Mouse (Mus musculus) erythroblast, embryonic 14.5 days (primary cell): ENCODE measurements around the gene Aldh16a1. TPM values are rescaled to one million over a fixed set of nuclear protein-coding genes. Genes with fewer than 3 reads are reported as not detected.
"Not testable (repeated sequence)": the region's sequence is repeated elsewhere in the genome, so short reads cannot be mapped to it uniquely, and the experiment has no call there.

ENCODE experiments used
- H3K27me3 ChIP-seq: 2 replicates; pipeline ENCODE4 v1.6.1; 2012; ENCODE audit warnings: inconsistent platforms; ENCODE audit not compliant: control insufficient read depth
- H3K36me3 ChIP-seq: 2 replicates; pipeline ENCODE4 v1.6.1; 2012; ENCODE audit warnings: mild to moderate bottlenecking, inconsistent platforms; ENCODE audit not compliant: control insufficient read depth
- H3K4me1 ChIP-seq: 2 replicates; pipeline ENCODE4 v1.6.1; 2012; ENCODE audit warnings: inconsistent platforms; ENCODE audit not compliant: control insufficient read depth
- H3K4me3 ChIP-seq: replicated peaks from 2 replicates; pipeline ENCODE3; 2012; ENCODE audit warnings: moderate library complexity, mild to moderate bottlenecking, inconsistent platforms
- H3K9me3 ChIP-seq: 2 replicates; pipeline ENCODE4 v1.6.1; 2012; ENCODE audit warnings: low read length, inconsistent platforms, mixed read lengths; ENCODE audit not compliant: control insufficient read depth
- GATA1 ChIP-seq: IDR thresholded peaks from 2 replicates; pipeline ENCODE4 v1.6.1; 2012; ENCODE audit warnings: low read length, inconsistent platforms, mixed read lengths
- TAL1 ChIP-seq: IDR thresholded peaks from 3 replicates; pipeline ENCODE4 v1.6.1; 2012; ENCODE audit warnings: low read length, inconsistent platforms, mixed read lengths
- polyA plus RNA-seq: library from polyadenylated mRNA; stranded (reverse); fragments of >175 nt; gene quantifications from 2 replicates; pipeline ENCODE4 v1.2.3, GENCODE M21; 2012

Gene Aldh16a1
- polyA plus RNA-seq, 1 experiment, result 16.3 TPM

DNA sequence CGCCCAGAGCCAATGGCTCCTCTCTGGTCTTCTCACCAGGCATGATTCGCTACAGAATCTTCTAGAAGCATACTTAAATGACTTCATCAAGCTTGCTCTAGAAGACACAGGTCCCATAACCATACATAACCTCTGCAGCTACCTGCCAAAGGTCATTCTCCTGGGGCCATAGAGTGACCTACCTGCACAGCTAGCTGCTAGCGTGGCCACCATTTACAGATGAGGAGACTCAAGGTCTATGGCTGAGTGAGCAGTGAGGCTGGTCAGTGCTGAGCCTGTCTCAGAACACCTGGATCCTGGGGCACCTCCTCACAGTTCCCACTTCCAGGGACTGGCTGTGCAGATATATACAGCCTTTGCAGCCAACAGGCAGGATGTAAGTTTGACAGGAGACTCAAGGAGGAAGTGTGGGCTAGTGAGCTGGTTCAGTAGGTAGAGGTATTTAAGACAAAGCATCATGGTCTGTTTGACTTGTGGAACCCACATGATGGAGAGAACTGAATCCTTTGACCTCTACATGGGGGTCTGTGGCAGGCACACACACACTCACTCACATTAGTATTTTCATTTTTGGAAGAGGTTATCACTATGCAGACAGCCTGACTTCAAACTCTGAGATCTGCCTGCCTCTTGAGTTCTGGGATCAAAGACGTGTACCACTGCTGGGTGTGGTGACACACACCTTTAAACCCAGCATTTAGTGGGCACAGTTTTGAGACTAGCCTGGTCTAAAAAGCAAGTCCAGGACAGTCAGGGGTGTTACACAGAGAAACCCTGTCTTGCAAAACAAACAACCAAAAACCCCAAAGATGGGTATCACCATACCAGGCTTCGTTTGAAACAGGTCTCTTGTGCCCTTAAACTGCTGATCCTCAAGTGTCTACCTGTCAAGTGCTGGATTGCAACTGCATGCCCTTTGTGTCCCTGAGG is 34.3 kb downstream of the Aldh16a1 start:
- peaks cover 52% of the 10 kb centered on the region for H3K36me3 ChIP-seq
- no peaks in the 10 kb centered on the region for H3K27me3 ChIP-seq
- H3K9me3 ChIP-seq, result no peaks in the 10 kb centered on the region
- H3K4me3 ChIP-seq, result no peak overlapping the region
- TF ChIP-seq TAL1, result no peak
- H3K4me1 ChIP-seq, result peaks cover 63% of the 10 kb centered on the region

GRCm38 (mm10) chr7:45118336-45118735 is 36.0 kb downstream of the Aldh16a1 start:
- Histone ChIP-seq H3K4me1 (peaks cover 56% of the 10 kb centered on the region), H3K9me3 (no peaks in the 10 kb centered on the region), H3K36me3 (peaks cover 48% of the 10 kb centered on the region), H3K4me3 (no peak overlapping the region), H3K27me3 (no peaks in the 10 kb centered on the region)
- no peak for TF ChIP-seq GATA1
- no peak for TF ChIP-seq TAL1

DNA sequence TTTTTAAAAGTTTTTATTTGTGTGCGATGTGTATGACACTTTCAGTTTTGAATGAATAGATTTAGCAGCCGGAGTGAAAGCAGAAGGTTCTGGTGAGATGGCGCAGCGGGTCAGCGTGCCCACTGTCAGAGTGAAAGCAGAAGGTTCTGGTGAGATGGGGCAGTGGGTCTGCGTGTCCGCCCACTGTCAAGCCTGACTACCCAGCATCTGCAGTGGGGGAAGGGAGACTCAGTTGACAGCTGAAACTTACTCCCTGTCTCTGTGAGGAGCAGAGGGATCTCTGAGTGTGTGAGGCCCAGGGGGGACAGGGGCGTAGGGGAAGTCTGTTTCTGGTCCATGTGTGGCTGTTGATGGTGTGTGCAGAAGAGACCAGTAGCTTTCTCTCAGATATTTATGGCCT is 36.8 kb downstream of the Aldh16a1 start:
- no peak overlapping the region for H3K4me3 ChIP-seq
- H3K27me3 ChIP-seq, result no peaks in the 10 kb centered on the region
- peaks cover 40% of the 10 kb centered on the region for H3K36me3 ChIP-seq
- no peak for TF ChIP-seq GATA1
- peaks cover 56% of the 10 kb centered on the region for H3K4me1 ChIP-seq
- no peaks in the 10 kb centered on the region for H3K9me3 ChIP-seq

DNA sequence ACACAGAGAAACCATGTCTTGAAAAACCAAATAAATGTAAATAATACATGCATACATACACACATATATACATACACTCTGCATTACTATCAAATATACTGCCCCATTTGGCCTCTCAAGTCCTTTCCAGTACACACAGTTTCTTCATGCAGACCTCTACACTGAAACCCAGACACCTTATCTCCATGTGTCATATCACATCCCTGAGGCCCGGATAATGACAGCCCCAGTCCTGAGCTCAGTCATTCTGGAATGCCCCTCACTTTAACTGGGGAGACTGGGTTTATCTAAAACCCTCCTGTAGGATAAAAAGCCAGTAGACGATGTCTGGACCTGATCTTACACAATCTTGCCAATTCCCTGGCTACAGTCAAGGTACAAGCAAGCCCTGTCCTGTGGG is 40.9 kb downstream of the Aldh16a1 start:
- Histone ChIP-seq H3K36me3 (peaks cover 3% of the 10 kb centered on the region; the same call in 1 of the 2 replicates), H3K4me3 (no peak overlapping the region), H3K4me1 (peaks cover 37% of the 10 kb centered on the region), H3K9me3 (no peaks in the 10 kb centered on the region), H3K27me3 (no peaks in the 10 kb centered on the region)
- TF ChIP-seq GATA1 (no peak), TAL1 (no peak)

- no peak overlapping the region for H3K4me3 ChIP-seq
Measured at GRCm38 (mm10) chr7:45112529-45112928, 41.9 kb downstream of the Aldh16a1 start.

GRCm38 (mm10) chr7:45111940-45112339 is 42.4 kb downstream of the Aldh16a1 start:
- Histone ChIP-seq H3K27me3 (no peaks in the 10 kb centered on the region), H3K4me1 (peaks cover 29% of the 10 kb centered on the region), H3K36me3 (no peaks in the 10 kb centered on the region), H3K4me3 (no peak overlapping the region), H3K9me3 (no peaks in the 10 kb centered on the region)
- no peak for TF ChIP-seq GATA1
- TF ChIP-seq TAL1, result no peak

More at GRCm38 (mm10) chr7:45112529-45112928, 41.9 kb downstream of the Aldh16a1 start:
- Histone ChIP-seq H3K9me3 (no peaks in the 10 kb centered on the region), H3K36me3 (no peaks in the 10 kb centered on the region), H3K27me3 (no peaks in the 10 kb centered on the region), H3K4me1 (peaks cover 30% of the 10 kb centered on the region)
- TF ChIP-seq GATA1, result no peak
- TF ChIP-seq TAL1, result no peak

DNA sequence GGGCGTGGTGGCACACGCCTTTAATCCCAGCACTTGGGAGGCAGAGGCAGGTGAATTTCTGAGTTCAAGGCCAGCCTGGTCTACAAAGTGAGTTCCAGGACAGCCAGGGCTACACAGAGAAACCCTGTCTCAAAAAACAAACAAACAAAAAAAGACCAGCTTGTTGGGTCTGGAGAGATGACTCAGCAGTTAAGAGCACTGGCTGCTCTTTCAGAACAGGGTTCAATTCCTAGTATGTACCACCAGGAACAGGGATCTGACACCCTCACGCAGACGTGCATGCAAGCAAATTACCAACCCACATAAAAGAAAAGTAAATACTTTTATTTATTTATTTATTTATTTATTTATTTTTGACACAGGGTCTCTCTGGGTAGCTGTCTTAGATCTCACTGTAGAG is 44.3 kb downstream of the Aldh16a1 start:
- H3K36me3 ChIP-seq, H3K4me3 ChIP-seq, H3K9me3 ChIP-seq, H3K27me3 ChIP-seq: not testable (repeated sequence)
- peaks cover 26% of the 10 kb centered on the region for H3K4me1 ChIP-seq

GRCm38 (mm10) chr7:45107052-45107645 is 47.2 kb downstream of the Aldh16a1 start:
- no peak for TF ChIP-seq GATA1
- TF ChIP-seq TAL1, result no peak
- Histone ChIP-seq H3K4me1 (peaks cover 6% of the 10 kb centered on the region), H3K4me3 (no peak overlapping the region), H3K27me3 (no peaks in the 10 kb centered on the region), H3K36me3 (no peaks in the 10 kb centered on the region), H3K9me3 (no peaks in the 10 kb centered on the region)

DNA sequence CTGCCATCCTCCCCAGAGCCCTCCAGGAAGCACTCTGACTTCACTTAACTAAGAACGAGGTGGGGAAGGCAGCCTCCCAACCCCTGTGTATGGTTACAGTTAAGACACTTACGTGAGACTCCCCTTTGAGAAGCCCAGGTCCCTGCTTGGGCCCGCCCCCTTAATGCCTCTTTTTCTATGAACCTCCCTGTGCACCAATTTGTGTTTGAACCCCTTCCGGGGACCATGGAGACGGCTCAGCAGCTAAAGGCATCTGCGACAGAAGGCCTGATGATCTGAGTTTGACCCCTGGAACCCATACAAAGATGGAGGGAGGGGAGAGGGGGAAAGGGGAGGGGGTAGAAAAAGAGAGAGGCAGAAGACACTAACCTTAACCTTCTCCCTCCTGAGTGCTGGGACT is 47.9 kb downstream of the Aldh16a1 start:
- Histone ChIP-seq H3K9me3 (no peaks in the 10 kb centered on the region), H3K4me1 (peaks cover 2% of the 10 kb centered on the region), H3K4me3 (no peak overlapping the region), H3K36me3 (no peaks in the 10 kb centered on the region), H3K27me3 (no peaks in the 10 kb centered on the region)
- TF ChIP-seq GATA1 (no peak), TAL1 (no peak)

GRCm38 (mm10) chr7:45105491-45105890 is 48.9 kb downstream of the Aldh16a1 start:
- TF ChIP-seq TAL1, result no peak
- TF ChIP-seq GATA1, result no peak
- no peaks in the 10 kb centered on the region for H3K9me3 ChIP-seq
- no peaks in the 10 kb centered on the region for H3K36me3 ChIP-seq
- no peaks in the 10 kb centered on the region for H3K27me3 ChIP-seq
- no peaks in the 10 kb centered on the region; the same call in none of the 2 replicates for H3K4me1 ChIP-seq
- no peak overlapping the region for H3K4me3 ChIP-seq
